Mouse (Mus musculus): ENCODE results near the gene Sez6l2.
A peak's percentile ranks its signal among the peaks of the same experiment; 100 is the strongest.
"Not testable (repeated sequence)": the region's sequence is repeated elsewhere in the genome, so short reads cannot be mapped to it uniquely, and the experiment has no call there.

The Sez6l2 gene

DNA sequence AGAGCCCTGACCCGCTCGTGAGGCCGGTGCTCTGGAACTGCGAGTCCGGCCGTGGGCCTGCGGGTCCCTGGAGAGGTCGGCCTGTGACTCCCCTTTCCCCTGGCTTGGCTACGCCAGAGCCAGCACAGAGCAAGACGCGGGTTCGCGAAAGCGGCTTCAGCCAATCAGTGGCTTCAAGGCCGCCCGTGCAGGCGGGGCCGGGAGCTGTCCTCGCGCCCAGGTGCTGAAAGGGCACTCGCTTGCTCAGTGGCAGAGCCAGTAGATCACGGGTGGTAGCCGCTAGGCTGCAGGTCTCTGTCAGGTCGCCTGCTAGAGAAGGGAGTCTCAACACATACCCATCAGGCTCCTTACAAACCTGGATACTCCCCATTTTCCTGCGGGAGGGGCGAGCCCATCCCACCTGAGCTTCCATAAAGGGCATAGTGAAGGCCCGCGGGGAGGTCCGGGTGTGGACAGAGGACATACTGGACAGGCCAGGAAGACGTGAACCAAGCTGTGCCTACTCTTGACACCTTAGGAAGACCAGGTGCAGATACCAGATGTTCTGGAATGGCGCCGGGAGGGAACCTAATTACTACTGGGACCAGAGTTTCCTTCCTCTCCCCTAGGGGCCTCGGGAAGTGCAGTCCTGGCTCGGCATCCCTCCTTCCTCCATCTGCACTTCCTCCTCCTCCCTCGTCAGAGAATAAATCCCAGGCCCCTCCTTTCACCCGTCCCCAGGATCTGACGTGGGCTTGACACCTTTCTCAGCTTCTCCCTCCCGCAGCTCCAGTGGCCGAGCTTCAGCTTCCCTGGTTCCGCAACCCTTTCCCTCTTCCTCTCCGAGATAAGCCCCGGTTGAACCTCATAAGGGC, at the start of gene Sez6l2:
Gene Sez6l2 (plus strand): TSS at position 771 of the 854 bp plus-strand sequence.
- DNase-seq (ENCODE audit: low read depth, low spot score) = peak; percentile 90

- no peak for DNase-seq (ENCODE audit: low read depth, low spot score)
These were observed 44.8 kb upstream of the Sez6l2 start for GRCm38 (mm10) chr7:126905590-126905989.

DNA sequence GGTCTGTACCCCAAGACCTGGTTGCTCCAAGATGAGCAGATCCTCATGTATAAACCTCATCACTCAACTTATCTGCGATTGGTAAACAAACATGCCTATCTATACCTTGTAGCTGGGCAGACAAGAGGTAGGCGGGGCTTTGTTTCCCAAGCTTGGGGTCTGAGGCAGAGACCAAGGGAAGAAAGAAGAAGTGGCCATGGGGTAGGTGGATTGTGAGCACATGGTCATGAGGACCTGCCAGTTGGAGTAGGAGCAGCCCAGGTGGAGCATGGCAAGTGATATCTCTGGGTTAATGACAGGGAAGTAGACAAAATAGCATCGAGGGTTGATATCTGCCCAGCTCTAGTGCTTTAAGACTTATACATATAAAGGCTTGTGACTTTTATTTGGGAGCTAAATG, 35.5 kb upstream of the Sez6l2 start:
- no peak for DNase-seq (ENCODE audit: low read depth, low spot score)

GRCm38 (mm10) chr7:126918356-126918755, 32.0 kb upstream of the Sez6l2 start:
- DNase-seq (ENCODE audit: low read depth, low spot score) = not testable (repeated sequence)

- no peak for DNase-seq (ENCODE audit: low read depth, low spot score)
These were observed 30.4 kb upstream of the Sez6l2 start for GRCm38 (mm10) chr7:126919973-126920372.

- DNase-seq (ENCODE audit: low read depth, low spot score) = no peak
These were observed 28.8 kb upstream of the Sez6l2 start for GRCm38 (mm10) chr7:126921563-126921962.

DNA sequence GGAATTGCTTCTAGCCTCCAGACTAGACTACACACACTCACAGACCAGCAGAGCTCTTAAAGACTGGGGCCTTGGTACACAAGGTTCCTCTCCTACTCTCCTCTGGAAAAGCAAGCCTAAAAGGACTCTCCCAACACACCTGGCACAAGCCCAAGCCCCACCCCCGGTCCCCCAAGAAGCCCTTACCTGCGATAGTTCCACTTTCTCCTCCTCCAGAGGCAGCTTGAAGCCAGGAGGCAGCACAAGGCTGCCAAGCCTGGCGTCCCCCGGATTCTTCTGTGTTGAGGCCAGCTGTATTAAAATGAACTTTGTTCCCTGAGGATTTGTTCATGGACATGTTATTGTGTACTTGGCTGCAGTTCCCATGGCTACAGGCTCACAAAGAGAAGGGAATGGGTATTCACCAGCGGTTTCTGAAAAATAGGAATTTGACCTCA, 27.7 kb upstream of the Sez6l2 start, which contains the start of gene Tmem219:
Gene Tmem219 (minus strand): TSS at position 294 of the 437 bp plus-strand sequence.
- no peak for DNase-seq (ENCODE audit: low read depth, low spot score)

DNA sequence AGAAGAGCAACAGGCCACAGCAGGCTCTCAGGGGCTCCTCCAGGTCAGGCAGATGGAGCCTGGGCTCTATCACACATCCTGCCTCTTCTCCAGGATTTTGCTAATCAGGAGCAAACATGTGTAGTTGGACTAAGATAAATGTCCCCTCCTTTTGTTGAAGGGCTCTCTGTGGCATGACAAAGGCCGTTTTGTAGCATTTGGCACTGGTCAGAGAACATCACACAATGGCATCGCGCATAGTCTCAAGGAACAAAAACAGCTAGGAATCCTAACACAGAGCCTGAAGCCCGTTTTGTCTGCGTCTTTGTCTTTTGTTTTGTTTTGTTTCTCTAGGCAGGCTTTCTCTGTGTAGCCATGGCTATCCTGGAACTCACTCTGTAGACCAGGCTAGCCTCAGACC, 26.4 kb upstream of the Sez6l2 start:
- no peak for DNase-seq (ENCODE audit: low read depth, low spot score)

DNA sequence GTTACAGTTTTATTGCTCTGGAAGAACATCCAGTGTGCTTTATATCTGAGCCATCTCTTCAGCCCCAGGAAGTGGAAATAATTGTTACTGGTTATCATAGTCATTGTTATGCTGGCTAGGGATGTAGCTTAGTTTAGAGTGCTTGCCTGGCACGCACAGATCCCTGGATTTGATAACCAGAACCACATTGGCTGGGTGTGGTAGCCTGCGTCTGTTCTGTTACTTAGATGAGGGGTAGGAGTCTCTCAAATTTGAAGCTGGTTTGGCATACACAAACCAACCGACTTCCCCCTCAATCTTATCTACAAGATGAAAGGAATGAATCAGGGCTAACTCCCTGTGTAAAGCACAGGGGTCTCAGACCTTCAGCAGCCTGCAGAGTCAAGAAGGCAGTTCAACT, 24.1 kb upstream of the Sez6l2 start:
- no peak for DNase-seq (ENCODE audit: low read depth, low spot score)

DNA sequence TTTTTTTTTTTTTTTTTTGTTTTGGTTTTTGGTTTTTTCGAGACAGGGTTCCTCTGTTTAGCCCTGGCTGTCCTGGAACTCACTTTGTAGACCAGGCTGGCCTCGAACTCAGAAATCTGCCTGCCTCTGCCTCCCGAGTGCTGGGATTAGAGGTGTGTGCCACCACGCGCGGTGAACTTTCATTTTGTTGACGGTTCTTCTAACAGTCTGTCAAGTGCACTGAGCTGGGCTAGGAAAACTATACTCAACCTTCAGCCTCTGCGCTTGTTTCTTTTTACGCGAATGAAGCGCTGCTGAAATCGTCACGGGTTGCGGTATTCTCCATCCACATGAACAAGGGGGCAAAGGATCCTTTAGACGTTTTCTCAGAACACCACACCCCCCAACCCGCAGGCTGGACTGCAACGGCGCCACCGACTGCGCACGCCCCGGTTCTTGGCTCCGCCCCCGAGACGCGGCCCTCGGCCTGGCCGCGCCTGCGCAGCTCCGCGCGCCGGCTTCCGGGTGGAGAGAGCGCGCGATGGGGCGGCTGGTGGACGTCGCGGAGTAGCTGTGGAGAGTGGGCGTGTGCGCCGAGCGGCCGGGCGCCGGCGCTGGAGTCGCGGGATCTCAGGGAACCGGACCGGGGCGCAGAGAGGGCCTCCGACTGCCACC, 21.9 kb upstream of the Sez6l2 start, which contains the start of gene Kctd13:
Gene Kctd13 (plus strand): TSS at position 496 of the 654 bp plus-strand sequence.
- peak; percentile 96 for DNase-seq (ENCODE audit: low read depth, low spot score)

- DNase-seq (ENCODE audit: low read depth, low spot score) = no peak
These were observed 21.3 kb upstream of the Sez6l2 start for GRCm38 (mm10) chr7:126929046-126929445.

DNA sequence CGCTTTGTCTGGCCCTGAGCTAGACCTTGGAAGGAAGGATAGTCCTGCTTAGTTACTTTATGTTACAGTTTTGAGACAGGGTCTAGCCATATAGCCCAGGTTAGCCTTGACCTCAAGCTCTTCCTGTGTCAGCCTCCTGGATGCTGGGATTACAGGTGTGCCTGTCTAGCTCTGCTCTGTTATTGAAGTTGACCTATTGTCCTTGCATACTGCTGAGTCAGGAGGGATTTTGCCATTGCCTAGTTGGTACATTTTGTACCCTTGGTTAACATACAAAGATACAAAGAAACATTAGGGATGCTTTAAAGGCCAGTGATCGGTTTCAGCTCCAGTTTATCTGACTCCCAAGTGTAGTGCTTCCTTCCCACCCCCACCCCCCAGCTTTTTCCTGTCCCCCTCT, 17.7 kb upstream of the Sez6l2 start:
- no peak for DNase-seq (ENCODE audit: low read depth, low spot score)

DNA sequence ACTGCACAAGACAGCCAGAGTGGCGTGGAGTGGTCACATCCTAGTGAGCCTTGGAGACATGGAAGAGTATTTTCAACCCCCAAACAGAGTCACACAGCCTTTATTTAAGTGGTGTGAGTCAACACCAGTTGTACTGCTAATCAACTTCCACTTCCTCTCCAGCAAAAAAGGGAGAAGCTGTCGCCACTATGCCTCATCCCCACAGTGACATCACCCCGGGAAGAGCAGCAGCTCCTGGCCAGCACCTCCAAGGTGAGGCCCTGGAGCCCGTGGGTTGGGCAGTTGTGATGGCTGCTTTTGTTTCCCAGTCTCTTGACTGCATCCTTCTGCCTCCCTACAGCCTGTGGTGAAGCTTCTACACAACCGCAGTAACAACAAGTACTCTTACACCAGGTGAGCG, 9.2 kb upstream of the Sez6l2 start:
- no peak for DNase-seq (ENCODE audit: low read depth, low spot score)

GRCm38 (mm10) chr7:126941801-126942200, 8.6 kb upstream of the Sez6l2 start:
- no peak for DNase-seq (ENCODE audit: low read depth, low spot score)

- DNase-seq (ENCODE audit: low read depth, low spot score) = peak; percentile 77
These were observed 3.8 kb upstream of the Sez6l2 start for GRCm38 (mm10) chr7:126946530-126946929.

DNA sequence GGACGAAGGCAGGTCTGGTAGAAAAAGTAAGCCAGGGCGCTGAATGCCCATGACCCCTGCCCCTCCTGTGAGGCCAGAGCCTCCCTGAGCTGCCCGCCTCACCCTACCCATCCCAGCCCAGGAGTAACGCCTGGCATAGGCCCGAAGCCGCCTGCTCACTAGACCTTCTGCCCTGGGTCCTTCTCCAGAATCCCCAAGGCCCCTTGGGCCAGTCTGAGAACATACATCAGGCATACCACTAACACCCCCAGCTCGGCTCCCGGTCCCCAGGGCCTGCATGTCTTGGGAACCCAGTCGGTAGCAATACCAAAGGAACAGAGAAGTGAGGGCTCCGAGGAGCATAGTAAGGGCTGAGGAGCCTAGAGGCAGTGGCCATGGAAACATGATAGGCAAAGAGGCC, 1.7 kb upstream of the Sez6l2 start:
- DNase-seq (ENCODE audit: low read depth, low spot score) = no peak

- DNase-seq (ENCODE audit: low read depth, low spot score) = no peak
These were observed 965 bp upstream of the Sez6l2 start, which contains the start of gene Asphd1 for GRCm38 (mm10) chr7:126949403-126949792. Gene Asphd1 (minus strand): TSS chr7:126949582.

DNA sequence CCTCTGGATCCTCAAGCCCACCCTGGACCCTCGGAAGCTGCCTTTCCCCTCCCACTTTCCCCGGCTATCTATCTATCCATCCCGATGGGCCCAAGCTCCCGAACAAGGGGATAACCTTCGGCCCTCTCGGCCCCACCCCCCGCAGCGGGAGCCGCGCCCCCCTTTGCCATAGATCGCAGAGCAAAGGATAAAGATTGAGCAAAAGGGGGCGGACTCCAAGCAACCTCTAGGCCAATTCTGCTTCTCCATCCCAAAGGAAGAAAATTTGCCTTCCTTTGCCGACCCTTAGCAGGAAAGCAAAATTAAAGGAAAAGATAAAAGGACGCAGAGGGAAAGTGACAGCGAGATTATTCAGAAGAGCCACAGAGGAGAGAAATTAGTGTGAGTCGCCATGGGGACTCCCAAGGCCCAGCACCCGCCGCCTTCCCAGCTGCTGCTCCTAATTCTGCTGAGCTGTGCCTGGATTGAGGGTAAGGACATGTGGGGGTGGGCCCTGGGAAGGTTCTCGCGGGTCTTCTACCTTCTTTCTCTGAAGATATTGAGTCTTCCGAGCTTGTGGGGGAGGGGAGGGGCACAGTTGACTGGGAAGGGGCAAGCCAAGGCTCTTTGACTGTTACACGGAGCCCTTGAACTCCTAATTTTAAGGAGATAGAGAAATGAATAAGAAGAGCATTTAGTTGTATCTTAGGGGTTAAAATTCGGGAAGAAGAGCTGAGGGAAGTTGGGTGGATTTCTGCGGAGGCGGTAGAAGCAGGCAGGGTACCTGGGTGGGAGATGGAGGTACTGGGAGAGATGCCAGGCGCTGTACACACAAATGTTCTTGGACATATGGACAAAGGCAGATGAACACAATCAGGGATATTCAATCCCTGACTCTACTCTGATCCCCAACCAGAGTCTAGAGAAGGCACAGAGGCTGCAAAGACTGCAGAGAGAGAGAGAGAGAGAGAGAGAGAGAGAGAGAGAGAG, 568 bp downstream of the Sez6l2 start:
- no peak for DNase-seq (ENCODE audit: low read depth, low spot score)

GRCm38 (mm10) chr7:126951741-126952140, 1.4 kb downstream of the Sez6l2 start:
- no peak for DNase-seq (ENCODE audit: low read depth, low spot score)

GRCm38 (mm10) chr7:126952646-126953045, 2.3 kb downstream of the Sez6l2 start:
- DNase-seq (ENCODE audit: low read depth, low spot score) = peak; percentile 10

DNA sequence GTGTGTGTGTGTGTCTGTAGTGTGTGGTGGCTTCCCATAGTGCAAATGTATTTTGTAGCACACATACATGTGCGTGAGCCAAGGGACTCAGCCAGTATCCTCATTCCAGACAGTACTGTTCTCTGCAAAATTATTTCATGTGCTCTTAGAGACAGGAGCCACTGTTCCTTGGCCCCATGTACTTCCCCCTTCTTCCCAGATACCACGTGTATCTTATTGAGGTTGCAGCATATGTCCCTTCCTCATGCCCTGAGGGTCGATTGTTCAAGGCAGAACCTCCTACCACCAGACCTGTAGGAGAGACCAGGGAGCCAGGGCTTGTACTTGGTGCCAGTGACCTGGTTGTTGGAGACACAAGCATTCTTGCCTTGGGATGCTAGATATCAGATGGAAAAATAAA, 4.8 kb downstream of the Sez6l2 start:
- DNase-seq (ENCODE audit: low read depth, low spot score) = no peak

GRCm38 (mm10) chr7:126959780-126960179, 9.4 kb downstream of the Sez6l2 start:
- DNase-seq (ENCODE audit: low read depth, low spot score) = no peak
